Mouse (Mus musculus) embryonic facial prominence, embryonic 13.5 days (tissue): ENCODE data around the gene Sart1. TPM values are rescaled to one million over a fixed set of nuclear protein-coding genes. Genes with fewer than 3 reads are reported as not detected.

Experiments
- ATAC-seq: fragments of 200-750 bp; cut with Nextera tagmentation; 2 replicates; pipeline ENCODE4 v1.8.0; 2017; ENCODE audit warnings: low read depth; ENCODE audit not compliant: insufficient number of reproducible peaks, insufficient read depth, low FRiP score, low TSS enrichment
- H3K27ac ChIP-seq: fragments of 300-500 bp; sonication (generic); 2 replicates; pipeline ENCODE4 v1.5.1; 2015; ENCODE audit warnings: moderate library complexity, mild to moderate bottlenecking, inconsistent platforms
- H3K27me3 ChIP-seq: fragments of 300-500 bp; sonication (generic); 2 replicates; pipeline ENCODE4 v1.6.1; 2015; ENCODE audit warnings: mild to moderate bottlenecking, inconsistent platforms
- H3K36me3 ChIP-seq: fragments of 300-500 bp; sonication (generic); 2 replicates; pipeline ENCODE4 v1.6.1; 2015; ENCODE audit warnings: mild to moderate bottlenecking, inconsistent platforms
- H3K4me1 ChIP-seq: fragments of 300-500 bp; sonication (generic); 2 replicates; pipeline ENCODE4 v1.6.1; 2015; ENCODE audit warnings: inconsistent platforms
- H3K4me2 ChIP-seq: fragments of 300-500 bp; sonication (generic); 2 replicates; pipeline ENCODE4 v1.6.1; 2015; ENCODE audit warnings: moderate library complexity, mild to moderate bottlenecking, inconsistent platforms
- H3K4me3 ChIP-seq: fragments of 300-500 bp; sonication (generic); 2 replicates; pipeline ENCODE4 v1.5.1; 2015; ENCODE audit warnings: mild to moderate bottlenecking, inconsistent platforms
- H3K9ac ChIP-seq: fragments of 300-500 bp; sonication (generic); 2 replicates; pipeline ENCODE4 v1.6.1; 2015; ENCODE audit warnings: mild to moderate bottlenecking, inconsistent platforms
- H3K9me3 ChIP-seq: fragments of 300-500 bp; sonication (generic); 2 replicates; pipeline ENCODE4 v1.6.1; 2016; ENCODE audit warnings: inconsistent platforms
- WGBS: fragments of 180-500 bp; shearing (Covaris S2); methylation state at CpG from one replicate; pipeline ENCODE4 v1.1.7; 2015; ENCODE audit warnings: mixed read lengths; 5-methylcytosine and 5-hydroxymethylcytosine counted together
- polyA plus RNA-seq: library from polyadenylated mRNA; unstranded; fragments of >200 nt; fragmentation: Nextera tagmentation; extraction: Ambion mirVana; gene quantifications from 2 replicates; pipeline ENCODE4 v1.2.1, GENCODE M21; 2015

Sart1 gene
- polyA plus RNA-seq, 1 experiment from 2014 or later: 87.7 TPM

DNA sequence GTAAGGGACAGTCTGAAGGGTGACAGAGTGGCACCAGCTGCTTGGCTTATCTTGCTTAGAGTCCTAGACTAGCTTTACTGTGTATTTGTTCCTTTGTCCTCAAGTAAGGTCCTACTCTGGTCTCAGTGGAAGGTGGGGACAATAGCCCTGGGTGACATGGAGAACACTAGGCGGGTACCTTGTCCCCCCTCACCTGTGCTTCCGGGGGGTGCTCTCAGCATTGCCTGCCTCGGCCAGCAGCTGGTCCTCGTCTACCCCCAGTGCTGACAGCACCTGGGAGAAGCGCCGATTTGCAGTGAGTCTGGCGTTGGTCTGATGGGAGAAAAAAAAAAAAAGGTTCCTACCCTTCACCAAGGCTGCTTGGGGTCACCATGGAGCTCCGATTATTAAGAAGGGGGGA lies 1.9 kb upstream of the Sart1 start:
- Histone ChIP-seq H3K27me3 (no peaks in the 10 kb centered on the region), H3K36me3 (peaks cover 12% of the 10 kb centered on the region), H3K9ac (peak overlapping the region; percentile 96), H3K9me3 (no peaks in the 10 kb centered on the region), H3K4me3 (peak overlapping the region; percentile 99), H3K4me2 (peak overlapping the region; percentile 92), H3K27ac (0 out of 2 replicates have a peak overlapping the region, but pooled peaks have one; percentile 33), H3K4me1 (peaks cover 34% of the 10 kb centered on the region)
- WGBS: 77% methylated on average over 8 of the region's 8 CpGs
- ATAC-seq: no peak

DNA sequence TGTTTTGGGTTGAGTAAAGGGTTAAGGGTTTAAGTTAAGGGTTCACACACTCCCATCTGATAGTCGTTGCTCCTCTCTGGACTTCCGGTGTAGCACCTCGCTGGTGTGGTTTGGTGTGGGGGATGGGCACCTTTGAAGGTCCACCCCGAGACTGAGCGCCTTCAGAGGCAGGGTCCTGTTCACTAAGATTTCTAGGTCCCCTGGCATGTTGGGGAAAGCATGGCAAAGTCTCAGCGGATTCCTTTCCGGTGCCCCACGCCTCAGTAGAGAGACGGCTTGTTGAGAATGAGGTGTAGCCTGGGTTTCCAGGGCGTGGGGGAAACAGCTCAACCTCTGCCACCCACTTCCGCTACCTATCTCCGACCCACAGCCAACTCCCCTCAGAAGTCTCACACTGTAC lies 1.1 kb upstream of the Sart1 start:
- H3K4me1 ChIP-seq: peaks cover 34% of the 10 kb centered on the region
- no peaks in the 10 kb centered on the region for H3K9me3 ChIP-seq
- H3K27me3 ChIP-seq: no peaks in the 10 kb centered on the region
- no peak for ATAC-seq
- 45% methylated on average over 12 of the region's 12 CpGs for WGBS
- H3K9ac ChIP-seq: peak overlapping the region; percentile 96
- H3K4me2 ChIP-seq: peak overlapping the region; percentile 92
- H3K27ac ChIP-seq: peak overlapping the region; percentile 33; the same call in 1 of the 2 replicates
- H3K36me3 ChIP-seq: peaks cover 20% of the 10 kb centered on the region
- peak overlapping the region; percentile 99 for H3K4me3 ChIP-seq

GRCm38 (mm10) chr19:5388011-5388441 lies 477 bp downstream of the Sart1 start:
- no peaks in the 10 kb centered on the region for H3K27me3 ChIP-seq
- no peak for ATAC-seq
- WGBS: under 1% methylated on average over 43 of the region's 43 CpGs
- peak overlapping the region; percentile 82 for H3K27ac ChIP-seq
- H3K4me2 ChIP-seq: peak overlapping the region; percentile 92
- H3K9ac ChIP-seq: peak overlapping the region; percentile 96
- H3K9me3 ChIP-seq: no peaks in the 10 kb centered on the region
- H3K36me3 ChIP-seq: peaks cover 36% of the 10 kb centered on the region
- peak overlapping the region; percentile 99 for H3K4me3 ChIP-seq
- H3K4me1 ChIP-seq: peaks cover 34% of the 10 kb centered on the region

GRCm38 (mm10) chr19:5384715-5385114 lies 3.8 kb downstream of the Sart1 start:
- WGBS: 88% methylated on average over 8 of the region's 8 CpGs
- Histone ChIP-seq H3K4me1 (peaks cover 23% of the 10 kb centered on the region), H3K4me2 (no peak overlapping the region), H3K27ac (no peak overlapping the region), H3K27me3 (no peaks in the 10 kb centered on the region), H3K9me3 (no peaks in the 10 kb centered on the region), H3K36me3 (peaks cover 69% of the 10 kb centered on the region), H3K4me3 (no peak overlapping the region), H3K9ac (no peak overlapping the region)
- no peak for ATAC-seq

- H3K4me3 ChIP-seq: no peak overlapping the region
- H3K36me3 ChIP-seq: peaks cover 83% of the 10 kb centered on the region
- WGBS: 94% methylated on average over 12 of the region's 12 CpGs
- H3K27ac ChIP-seq: no peak overlapping the region
- no peaks in the 10 kb centered on the region for H3K27me3 ChIP-seq
- no peak overlapping the region for H3K4me2 ChIP-seq
- H3K9me3 ChIP-seq: no peaks in the 10 kb centered on the region
- peaks cover 17% of the 10 kb centered on the region for H3K4me1 ChIP-seq
- H3K9ac ChIP-seq: no peak overlapping the region
- no peak for ATAC-seq
These were observed 5.2 kb downstream of the Sart1 start for GRCm38 (mm10) chr19:5383326-5383725.

GRCm38 (mm10) chr19:5377446-5377845 lies 11.1 kb downstream of the Sart1 start:
- no peak for ATAC-seq
- H3K9ac ChIP-seq: no peak overlapping the region
- H3K9me3 ChIP-seq: no peaks in the 10 kb centered on the region
- no peak overlapping the region for H3K4me2 ChIP-seq
- H3K4me1 ChIP-seq: no peaks in the 10 kb centered on the region
- 89% methylated on average over 1 of the region's 1 CpGs for WGBS
- no peak overlapping the region for H3K4me3 ChIP-seq
- no peaks in the 10 kb centered on the region for H3K27me3 ChIP-seq
- H3K27ac ChIP-seq: no peak overlapping the region
- peaks cover 78% of the 10 kb centered on the region for H3K36me3 ChIP-seq

DNA sequence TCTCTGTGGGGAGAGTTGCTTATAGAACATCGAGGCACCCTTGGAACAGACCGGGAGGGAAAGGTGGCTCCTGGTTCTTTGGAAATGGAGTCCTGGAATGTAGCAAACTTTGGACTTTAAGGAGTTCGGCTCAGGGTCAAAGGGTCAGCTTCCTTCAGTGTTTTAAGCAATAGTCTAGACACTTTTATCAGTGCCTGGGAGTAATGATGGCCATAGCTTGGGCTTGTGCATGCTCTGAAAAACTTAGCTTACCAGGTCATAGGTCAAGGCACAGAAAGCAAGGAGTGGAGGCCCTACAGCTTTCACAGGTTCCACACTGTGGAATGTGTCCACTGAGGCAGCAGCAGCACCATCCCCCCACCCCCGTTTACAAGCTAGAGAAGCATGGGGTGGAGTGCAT lies 13.8 kb downstream of the Sart1 start:
- ATAC-seq: no peak
- no peaks in the 10 kb centered on the region for H3K9me3 ChIP-seq
- 78% methylated on average over 4 of the region's 4 CpGs for WGBS
- H3K9ac ChIP-seq: no peak overlapping the region
- H3K4me1 ChIP-seq: no peaks in the 10 kb centered on the region
- no peaks in the 10 kb centered on the region for H3K27me3 ChIP-seq
- H3K4me2 ChIP-seq: no peak overlapping the region
- peaks cover 76% of the 10 kb centered on the region for H3K36me3 ChIP-seq
- no peak overlapping the region for H3K27ac ChIP-seq
- H3K4me3 ChIP-seq: no peak overlapping the region

DNA sequence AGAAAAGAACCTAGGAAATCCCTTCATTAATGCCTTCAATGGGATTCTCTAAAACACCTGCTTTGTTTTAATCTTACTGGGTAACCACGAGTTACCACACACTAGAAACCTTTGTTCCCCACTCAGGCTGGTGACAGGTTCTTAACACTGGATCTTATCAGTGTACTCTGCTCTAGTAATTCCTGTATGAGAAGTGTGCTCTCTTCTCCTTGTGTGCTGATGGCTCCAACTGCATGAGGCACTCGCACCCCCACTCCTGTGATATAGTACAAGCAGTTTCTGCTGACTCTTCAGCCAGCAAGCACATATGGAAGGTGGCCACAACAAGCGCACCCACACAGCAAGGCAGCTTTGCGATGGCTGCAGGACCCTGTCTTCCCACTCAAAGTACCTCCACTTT lies 14.3 kb downstream of the Sart1 start:
- ATAC-seq: no peak
- no peak overlapping the region for H3K4me2 ChIP-seq
- no peak overlapping the region for H3K27ac ChIP-seq
- H3K9me3 ChIP-seq: no peaks in the 10 kb centered on the region
- H3K27me3 ChIP-seq: no peaks in the 10 kb centered on the region
- 84% methylated on average over 4 of the region's 4 CpGs for WGBS
- H3K4me1 ChIP-seq: no peaks in the 10 kb centered on the region
- H3K9ac ChIP-seq: no peak overlapping the region
- no peak overlapping the region for H3K4me3 ChIP-seq
- H3K36me3 ChIP-seq: peaks cover 76% of the 10 kb centered on the region

- no peak for ATAC-seq
- peaks cover 72% of the 10 kb centered on the region for H3K36me3 ChIP-seq
- WGBS: 92% methylated on average over 7 of the region's 7 CpGs
- no peak overlapping the region for H3K4me2 ChIP-seq
- no peak overlapping the region for H3K9ac ChIP-seq
- H3K9me3 ChIP-seq: no peaks in the 10 kb centered on the region
- peaks cover 9% of the 10 kb centered on the region for H3K4me1 ChIP-seq
- H3K27ac ChIP-seq: no peak overlapping the region
- H3K4me3 ChIP-seq: no peak overlapping the region
- no peaks in the 10 kb centered on the region for H3K27me3 ChIP-seq
These were observed 15.8 kb downstream of the Sart1 start for GRCm38 (mm10) chr19:5372724-5373123.

DNA sequence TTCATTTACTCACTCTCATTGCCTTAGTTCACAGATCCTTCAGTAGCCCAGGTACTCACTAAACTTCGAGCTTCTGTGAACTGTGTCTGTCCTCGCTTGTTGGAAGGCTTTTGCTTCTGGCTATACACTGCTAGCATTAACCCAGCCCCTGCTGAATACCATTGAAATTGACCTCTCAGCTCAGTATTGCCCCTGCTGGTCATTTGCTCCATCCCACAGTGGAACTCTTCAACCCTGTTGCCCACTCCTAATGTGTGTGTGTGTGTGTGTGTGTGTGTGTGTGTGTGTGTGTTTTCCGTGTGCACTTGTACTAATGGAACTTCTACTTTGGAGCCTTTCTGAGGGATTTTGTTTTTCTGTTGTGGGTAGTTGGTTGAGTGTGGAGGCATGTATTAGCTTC lies 17.6 kb downstream of the Sart1 start:
- H3K9me3 ChIP-seq: no peaks in the 10 kb centered on the region
- H3K27me3 ChIP-seq: no peaks in the 10 kb centered on the region
- no peak overlapping the region for H3K9ac ChIP-seq
- 84% methylated on average over 3 of the region's 3 CpGs for WGBS
- no peak for ATAC-seq
- H3K36me3 ChIP-seq: peaks cover 63% of the 10 kb centered on the region
- no peak overlapping the region for H3K4me2 ChIP-seq
- no peak overlapping the region for H3K4me3 ChIP-seq
- peaks cover 14% of the 10 kb centered on the region for H3K4me1 ChIP-seq
- no peak overlapping the region for H3K27ac ChIP-seq

DNA sequence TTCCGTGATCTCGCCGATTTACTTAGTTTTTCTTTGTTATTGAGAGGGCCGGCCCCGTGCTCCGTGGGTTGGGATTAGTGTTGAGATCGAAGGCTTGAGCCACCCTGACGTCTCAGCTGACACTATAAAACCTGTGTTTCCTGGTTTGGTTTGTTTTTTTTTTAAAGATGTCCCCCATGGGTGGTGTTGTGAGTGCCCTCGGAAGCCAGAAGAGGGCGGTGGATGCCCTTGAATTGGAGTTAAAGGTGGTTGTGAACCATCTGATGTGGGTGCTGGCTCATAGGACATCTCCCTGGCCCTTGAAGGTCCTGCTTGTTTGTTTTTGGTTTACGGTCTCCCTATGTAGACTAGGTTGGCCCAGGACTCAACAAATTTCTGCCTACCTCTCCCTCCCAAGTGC lies 21.0 kb downstream of the Sart1 start:
- WGBS: 9% methylated on average over 11 of the region's 11 CpGs
- Histone ChIP-seq H3K4me2 (peak overlapping the region; percentile 87), H3K4me3 (peak overlapping the region; percentile 97), H3K36me3 (peaks cover 65% of the 10 kb centered on the region), H3K9me3 (no peaks in the 10 kb centered on the region), H3K27me3 (no peaks in the 10 kb centered on the region), H3K4me1 (peaks cover 19% of the 10 kb centered on the region), H3K9ac (peak overlapping the region; percentile 89), H3K27ac (peak overlapping the region; percentile 97)
- no peak for ATAC-seq

- Histone ChIP-seq H3K36me3 (peaks cover 61% of the 10 kb centered on the region), H3K4me1 (peaks cover 19% of the 10 kb centered on the region), H3K27ac (peak within 1 kb of the TSS; percentile 97), H3K4me3 (peak within 1 kb of the TSS; percentile 97), H3K27me3 (no peaks in the 10 kb centered on the region), H3K4me2 (peak within 1 kb of the TSS; percentile 87), H3K9me3 (no peaks in the 10 kb centered on the region), H3K9ac (peak within 1 kb of the TSS; percentile 89)
- under 1% methylated on average over 33 of the region's 33 CpGs for WGBS
- no peak for ATAC-seq
These were observed 21.5 kb downstream of the Sart1 start, which contains the start of gene Banf1 for GRCm38 (mm10) chr19:5367053-5367359. Gene Banf1, minus strand, starts transcription at chr19:5367168.
